Mouse (Mus musculus) liver, postnatal 0 days (tissue): ENCODE data around the gene Pcca.

Experiments
- CTCF ChIP-seq: sonication (generic); IDR thresholded peaks from 2 replicates; pipeline ENCODE4 v1.5.1; 2016; ENCODE audit warnings: antibody characterized with exemption, low read depth
- EP300 ChIP-seq: IDR thresholded peaks from 2 replicates; pipeline ENCODE4 v1.6.1; 2016; ENCODE audit warnings: antibody characterized with exemption, low read depth, mild to moderate bottlenecking

DNA sequence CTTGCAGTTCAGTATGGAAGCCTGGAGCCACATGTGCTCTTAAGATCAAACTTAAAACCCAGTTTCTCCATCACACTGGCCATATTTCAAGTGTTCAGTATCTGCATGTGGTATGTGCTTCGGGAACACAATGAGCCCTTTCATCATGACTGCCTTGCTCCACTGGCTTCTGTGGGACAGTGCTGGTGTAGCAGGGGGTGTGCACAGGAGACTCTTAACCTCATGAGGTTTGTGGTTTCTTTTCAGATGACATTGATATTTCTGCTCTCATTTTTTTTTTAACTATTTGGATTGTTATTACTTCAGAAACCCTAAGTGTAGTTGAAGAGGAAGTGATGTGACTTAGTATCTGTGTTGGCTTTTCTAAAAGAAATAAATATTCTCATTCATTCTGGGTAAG lies 180.8 kb downstream of the Pcca start:
- TF ChIP-seq EP300, result no peak
- TF ChIP-seq CTCF, result no peak
